Mouse (Mus musculus) embryo, embryonic 11 days (tissue): ENCODE measurements around the gene Ell2.

Experiments used
- DNase-seq: peaks from one replicate; pipeline ENCODE4 v3.0.0-alpha.2; 2015

The Ell2 gene

GRCm38 (mm10) chr13:75818945-75819706, 112.6 kb downstream of the Ell2 start:
- DNase-seq = no peak

DNA sequence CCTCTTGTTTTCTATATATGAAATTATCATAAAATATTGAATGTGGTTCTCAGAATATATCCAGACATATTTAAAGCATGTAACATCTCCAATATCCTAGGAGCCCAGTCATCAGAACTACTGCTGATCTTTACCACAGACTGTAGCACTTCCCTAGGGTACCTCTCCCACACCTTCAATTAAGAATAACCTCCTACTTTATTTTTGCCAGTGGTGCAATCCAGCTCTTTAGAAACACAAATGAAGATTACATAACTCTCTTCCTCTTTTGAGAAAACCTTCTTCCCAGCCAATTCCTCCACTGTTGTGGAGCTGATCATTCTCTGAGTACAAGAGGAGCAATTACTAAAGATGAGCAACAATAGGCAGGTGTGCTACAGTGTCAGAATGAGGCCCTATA, 113.3 kb downstream of the Ell2 start:
- DNase-seq = no peak
